Mouse (Mus musculus) erythroblast, embryonic 14.5 days (primary cell): Measurements from ENCODE around the gene Robo1. TPM values are rescaled to one million over a fixed set of nuclear protein-coding genes. Genes with fewer than 3 reads are reported as not detected.

ENCODE experiments used
- H3K27me3 ChIP-seq: 2 replicates; pipeline ENCODE4 v1.6.1; 2012; ENCODE audit warnings: inconsistent platforms; ENCODE audit not compliant: control insufficient read depth
- H3K36me3 ChIP-seq: 2 replicates; pipeline ENCODE4 v1.6.1; 2012; ENCODE audit warnings: mild to moderate bottlenecking, inconsistent platforms; ENCODE audit not compliant: control insufficient read depth
- H3K4me1 ChIP-seq: 2 replicates; pipeline ENCODE4 v1.6.1; 2012; ENCODE audit warnings: inconsistent platforms; ENCODE audit not compliant: control insufficient read depth
- H3K4me3 ChIP-seq: replicated peaks from 2 replicates; pipeline ENCODE3; 2012; ENCODE audit warnings: moderate library complexity, mild to moderate bottlenecking, inconsistent platforms
- H3K9me3 ChIP-seq: 2 replicates; pipeline ENCODE4 v1.6.1; 2012; ENCODE audit warnings: low read length, inconsistent platforms, mixed read lengths; ENCODE audit not compliant: control insufficient read depth
- GATA1 ChIP-seq: IDR thresholded peaks from 2 replicates; pipeline ENCODE4 v1.6.1; 2012; ENCODE audit warnings: low read length, inconsistent platforms, mixed read lengths
- TAL1 ChIP-seq: IDR thresholded peaks from 3 replicates; pipeline ENCODE4 v1.6.1; 2012; ENCODE audit warnings: low read length, inconsistent platforms, mixed read lengths
- polyA plus RNA-seq: library from polyadenylated mRNA; stranded (reverse); fragments of >175 nt; gene quantifications from 2 replicates; pipeline ENCODE4 v1.2.3, GENCODE M21; 2012

Gene Robo1
- polyA plus RNA-seq, 1 experiment, result not detected

- Histone ChIP-seq H3K36me3 (no peaks in the 10 kb centered on the region), H3K4me3 (no peak overlapping the region), H3K27me3 (no peaks in the 10 kb centered on the region), H3K4me1 (no peaks in the 10 kb centered on the region), H3K9me3 (peaks cover 3% of the 10 kb centered on the region; the same call in 1 of the 2 replicates)
- TF ChIP-seq GATA1, result no peak
- TF ChIP-seq TAL1, result no peak
These were observed 392.2 kb downstream of the Robo1 start for GRCm38 (mm10) chr16:72700297-72700696.

- Histone ChIP-seq H3K9me3 (peaks cover 3% of the 10 kb centered on the region; the same call in 1 of the 2 replicates), H3K36me3 (no peaks in the 10 kb centered on the region), H3K4me3 (no peak overlapping the region), H3K4me1 (no peaks in the 10 kb centered on the region), H3K27me3 (no peaks in the 10 kb centered on the region)
- no peak for TF ChIP-seq TAL1
- TF ChIP-seq GATA1, result no peak
These were observed 395.4 kb downstream of the Robo1 start for GRCm38 (mm10) chr16:72703486-72703885.

GRCm38 (mm10) chr16:72705851-72706250 lies 397.7 kb downstream of the Robo1 start:
- Histone ChIP-seq H3K4me3 (no peak overlapping the region), H3K4me1 (no peaks in the 10 kb centered on the region)

GRCm38 (mm10) chr16:72708526-72708925 lies 400.4 kb downstream of the Robo1 start:
- no peak overlapping the region for H3K4me3 ChIP-seq
- no peaks in the 10 kb centered on the region for H3K36me3 ChIP-seq
- no peak for TF ChIP-seq GATA1
- no peak for TF ChIP-seq TAL1
- no peaks in the 10 kb centered on the region for H3K27me3 ChIP-seq
- H3K4me1 ChIP-seq, result no peaks in the 10 kb centered on the region
- H3K9me3 ChIP-seq, result no peaks in the 10 kb centered on the region

More at GRCm38 (mm10) chr16:72705851-72706250, 397.7 kb downstream of the Robo1 start:
- H3K36me3 ChIP-seq, result no peaks in the 10 kb centered on the region
- H3K27me3 ChIP-seq, result no peaks in the 10 kb centered on the region
- TF ChIP-seq GATA1 (no peak), TAL1 (no peak)
- H3K9me3 ChIP-seq, result 0 out of 2 replicates have a peak, but pooled peaks cover 1% of the 10 kb centered on the region

GRCm38 (mm10) chr16:72717118-72717802 lies 409.2 kb downstream of the Robo1 start:
- no peaks in the 10 kb centered on the region for H3K36me3 ChIP-seq
- no peaks in the 10 kb centered on the region for H3K4me1 ChIP-seq
- no peak for TF ChIP-seq TAL1
- no peak for TF ChIP-seq GATA1
- H3K9me3 ChIP-seq, result peaks cover 7% of the 10 kb centered on the region
- H3K4me3 ChIP-seq, result no peak overlapping the region
- no peaks in the 10 kb centered on the region for H3K27me3 ChIP-seq

- Histone ChIP-seq H3K9me3 (peaks cover 11% of the 10 kb centered on the region), H3K27me3 (no peaks in the 10 kb centered on the region), H3K4me3 (no peak overlapping the region), H3K36me3 (no peaks in the 10 kb centered on the region), H3K4me1 (no peaks in the 10 kb centered on the region)
- TF ChIP-seq GATA1 (no peak), TAL1 (no peak)
These were observed 411.0 kb downstream of the Robo1 start for GRCm38 (mm10) chr16:72719063-72719462.

GRCm38 (mm10) chr16:72720979-72721378 lies 412.9 kb downstream of the Robo1 start:
- Histone ChIP-seq H3K27me3 (no peaks in the 10 kb centered on the region), H3K4me3 (no peak overlapping the region), H3K4me1 (no peaks in the 10 kb centered on the region), H3K36me3 (no peaks in the 10 kb centered on the region), H3K9me3 (peaks cover 11% of the 10 kb centered on the region)
- TF ChIP-seq GATA1, result no peak
- no peak for TF ChIP-seq TAL1

- H3K4me1 ChIP-seq, result no peaks in the 10 kb centered on the region
- H3K36me3 ChIP-seq, result no peaks in the 10 kb centered on the region
- H3K4me3 ChIP-seq, result no peak overlapping the region
- H3K9me3 ChIP-seq, result peaks cover 11% of the 10 kb centered on the region
- H3K27me3 ChIP-seq, result no peaks in the 10 kb centered on the region
- TF ChIP-seq GATA1 (no peak), TAL1 (no peak)
These were observed 413.8 kb downstream of the Robo1 start for GRCm38 (mm10) chr16:72721713-72722481.

GRCm38 (mm10) chr16:72734234-72734633 lies 426.1 kb downstream of the Robo1 start:
- H3K36me3 ChIP-seq, result no peaks in the 10 kb centered on the region
- H3K4me3 ChIP-seq, result no peak overlapping the region
- no peaks in the 10 kb centered on the region for H3K27me3 ChIP-seq
- H3K4me1 ChIP-seq, result no peaks in the 10 kb centered on the region
- peaks cover 12% of the 10 kb centered on the region; the same call in 1 of the 2 replicates for H3K9me3 ChIP-seq
- no peak for TF ChIP-seq TAL1
- TF ChIP-seq GATA1, result no peak

GRCm38 (mm10) chr16:72735175-72735574 lies 427.1 kb downstream of the Robo1 start:
- no peak for TF ChIP-seq TAL1
- no peak for TF ChIP-seq GATA1
- H3K4me1 ChIP-seq, result no peaks in the 10 kb centered on the region
- H3K36me3 ChIP-seq, result no peaks in the 10 kb centered on the region
- peaks cover 21% of the 10 kb centered on the region for H3K9me3 ChIP-seq
- H3K27me3 ChIP-seq, result no peaks in the 10 kb centered on the region
- H3K4me3 ChIP-seq, result no peak overlapping the region
